8 mouse cellular contexts compared by ENCODE assay signal in genomic region chr10:51405141-51405540, GRCm38 (mm10).
DNase-seq lines count a peak whose midpoint lies in the region; ATAC-seq and TF ChIP-seq lines count a peak whose summit lies in the region.

No protein-coding gene starts in this region.

- ATAC-seq in frontal cortex, adult (ENCODE audit: low TSS enrichment), result peak; percentile 96
- ATAC-seq in kidney, embryonic 16.5 days (ENCODE audit: low FRiP score, low TSS enrichment), result peak; percentile 81; the same call in 1 of the 2 replicates
- ATAC-seq in liver, embryonic 11.5 days (replicated peaks; ENCODE audit: low FRiP score), result 0 out of 2 replicates have a peak, but pooled peaks have one; percentile 34
- ATAC-seq in neural tube, embryonic 11.5 days (ENCODE audit: insufficient read depth, low FRiP score, low TSS enrichment), result peak; percentile 66; the same call in 1 of the 2 replicates
- no peak for ATAC-seq in erythroid progenitor cell, adult 5-6 weeks (replicated peaks; ENCODE audit: low FRiP score, poor library complexity, severe bottlenecking)

- H3K4me2 ChIP-seq in kidney, embryonic 16.5 days (replicated peaks; ENCODE audit: low read depth, low read length), result no peak overlapping the region
- no peak overlapping the region for H3K4me2 ChIP-seq in liver, embryonic 11.5 days
- H3K4me2 ChIP-seq in neural tube, embryonic 11.5 days (ENCODE audit: low read depth), result no peak overlapping the region

- 4% methylated on average over 9 of the region's 9 CpGs for WGBS in kidney, embryonic 16.5 days
- 7% methylated on average over 9 of the region's 9 CpGs for WGBS in liver, embryonic 11.5 days
- WGBS in neural tube, embryonic 11.5 days, result 10% methylated on average over 9 of the region's 9 CpGs

- H3K9me3 ChIP-seq in E14TG2a.4 (ENCODE audit: low read length), result peaks cover 5% of the 10 kb centered on the region; the same call in 1 of the 2 replicates
- H3K9me3 ChIP-seq in kidney, embryonic 16.5 days (ENCODE audit: low read length), result no peaks in the 10 kb centered on the region
- H3K9me3 ChIP-seq in liver, embryonic 11.5 days (ENCODE audit: control insufficient read depth, low read length), result no peaks in the 10 kb centered on the region
- H3K9me3 ChIP-seq in neural tube, embryonic 11.5 days (ENCODE audit: control insufficient read depth, low read length), result no peaks in the 10 kb centered on the region

- no peak overlapping the region for H3K4me3 ChIP-seq in E14TG2a.4 (replicated peaks; ENCODE audit: low read length)
- no peak overlapping the region for H3K4me3 ChIP-seq in kidney, embryonic 16.5 days (ENCODE audit: low read length)
- no peak overlapping the region for H3K4me3 ChIP-seq in liver, embryonic 11.5 days (ENCODE audit: low read depth, low read length)
- H3K4me3 ChIP-seq in neural tube, embryonic 11.5 days (ENCODE audit: low read depth, low read length), result no peak overlapping the region

- peak; percentile 79 for TF ChIP-seq CTCF in E14TG2a.4 (conservative IDR thresholded peaks at IDR 0.05; ENCODE audit: low read length)

- DNase-seq in 3T3-L1 (ENCODE audit: low read depth, low spot score), result peak; percentile 75
- peak; percentile 5 for DNase-seq in cerebellum, adult 8-10 months
- DNase-seq in liver, embryonic 11.5 days (ENCODE audit: low spot score), result no peak
- DNase-seq in neural tube, embryonic 11.5 days (ENCODE audit: low spot score), result peak; percentile 74

- H3K36me3 ChIP-seq in E14TG2a.4 (ENCODE audit: insufficient read depth, low read length), result no peaks in the 10 kb centered on the region
- no peaks in the 10 kb centered on the region for H3K36me3 ChIP-seq in kidney, embryonic 16.5 days (ENCODE audit: insufficient read depth, low read length)
- no peaks in the 10 kb centered on the region for H3K36me3 ChIP-seq in liver, embryonic 11.5 days (ENCODE audit: control insufficient read depth, insufficient read depth, low read length)
- H3K36me3 ChIP-seq in neural tube, embryonic 11.5 days (ENCODE audit: control insufficient read depth, insufficient read depth, low read length), result no peaks in the 10 kb centered on the region

- H3K9ac ChIP-seq in kidney, embryonic 16.5 days (replicated peaks; ENCODE audit: low read length), result no peak overlapping the region
- H3K9ac ChIP-seq in liver, embryonic 11.5 days (ENCODE audit: low read depth, low read length), result no peak overlapping the region
- no peak overlapping the region for H3K9ac ChIP-seq in neural tube, embryonic 11.5 days (ENCODE audit: low read length)

- no peaks in the 10 kb centered on the region for H3K27me3 ChIP-seq in E14TG2a.4 (ENCODE audit: insufficient read depth, low read length)
- H3K27me3 ChIP-seq in kidney, embryonic 16.5 days (ENCODE audit: insufficient read depth, low read length), result no peaks in the 10 kb centered on the region
- H3K27me3 ChIP-seq in liver, embryonic 11.5 days (replicated peaks; ENCODE audit: control insufficient read depth, insufficient read depth, low read length), result no peaks in the 10 kb centered on the region
- no peaks in the 10 kb centered on the region for H3K27me3 ChIP-seq in neural tube, embryonic 11.5 days (ENCODE audit: control insufficient read depth, insufficient read depth, low read length)

- no peak overlapping the region for H3K27ac ChIP-seq in kidney, embryonic 16.5 days (ENCODE audit: low read length)
- H3K27ac ChIP-seq in liver, embryonic 11.5 days (ENCODE audit: low read depth, low read length), result no peak overlapping the region
- no peak overlapping the region for H3K27ac ChIP-seq in neural tube, embryonic 11.5 days (ENCODE audit: low read depth, low read length)

- H3K4me1 ChIP-seq in E14TG2a.4 (replicated peaks; ENCODE audit: low read depth, low read length), result no peaks in the 10 kb centered on the region
- no peaks in the 10 kb centered on the region for H3K4me1 ChIP-seq in kidney, embryonic 16.5 days (ENCODE audit: insufficient read depth, low read length)
- no peaks in the 10 kb centered on the region for H3K4me1 ChIP-seq in liver, embryonic 11.5 days (replicated peaks; ENCODE audit: control insufficient read depth, insufficient read depth, low read length)
- no peaks in the 10 kb centered on the region for H3K4me1 ChIP-seq in neural tube, embryonic 11.5 days (ENCODE audit: control insufficient read depth, insufficient read depth, low read length)
